Mouse (Mus musculus): ENCODE measurements around the gene Gsto2. TPM values are rescaled to one million over a fixed set of nuclear protein-coding genes. Genes with fewer than 3 reads are reported as not detected.

Gene Gsto2
- polyA plus RNA-seq, 1 experiment from 2014 or later: 2.1 TPM

GRCm38 (mm10) chr19:47919966-47920375 lies 54.6 kb downstream of the Gsto2 start:
- ATAC-seq (ENCODE audit: low read depth): 0 out of 2 replicates have a peak, but pooled peaks have one; percentile 1
- Histone ChIP-seq H3K4me2 (ENCODE audit: low read depth, low read length) (peak overlapping the region; percentile 57), H3K27ac (ENCODE audit: low read depth, low read length) (no peak overlapping the region; the same call in 1 of the 2 replicates)

GRCm38 (mm10) chr19:47925819-47926218 lies 60.5 kb downstream of the Gsto2 start:
- Histone ChIP-seq H3K9ac (replicated peaks; ENCODE audit: low read depth, low read length) (no peak overlapping the region), H3K9me3 (ENCODE audit: control insufficient read depth, low read length) (no peaks in the 10 kb centered on the region), H3K27me3 (ENCODE audit: control insufficient read depth, insufficient read depth, low read length) (no peaks in the 10 kb centered on the region), H3K4me1 (ENCODE audit: control insufficient read depth, insufficient read depth, low read length) (no peaks in the 10 kb centered on the region), H3K4me2 (ENCODE audit: low read depth, low read length) (no peak overlapping the region), H3K36me3 (ENCODE audit: control insufficient read depth, insufficient read depth, low read length) (no peaks in the 10 kb centered on the region), H3K4me3 (ENCODE audit: low read depth, low read length) (no peak overlapping the region), H3K27ac (ENCODE audit: low read depth, low read length) (no peak overlapping the region)
- no peak for ATAC-seq (ENCODE audit: low read depth)
- 84% methylated on average over 7 of the region's 7 CpGs for WGBS

More at GRCm38 (mm10) chr19:47919966-47920375, 54.6 kb downstream of the Gsto2 start:
- H3K27me3 ChIP-seq (ENCODE audit: control insufficient read depth, insufficient read depth, low read length): no peaks in the 10 kb centered on the region
- WGBS: 6% methylated on average over 8 of the region's 8 CpGs
- H3K4me1 ChIP-seq (ENCODE audit: control insufficient read depth, insufficient read depth, low read length): peaks cover 11% of the 10 kb centered on the region
- H3K4me3 ChIP-seq (ENCODE audit: low read depth, low read length): no peak overlapping the region; the same call in 1 of the 2 replicates
- no peaks in the 10 kb centered on the region for H3K9me3 ChIP-seq (ENCODE audit: control insufficient read depth, low read length)
- H3K36me3 ChIP-seq (ENCODE audit: control insufficient read depth, insufficient read depth, low read length): no peaks in the 10 kb centered on the region
- H3K9ac ChIP-seq (replicated peaks; ENCODE audit: low read depth, low read length): no peak overlapping the region; the same call in 1 of the 2 replicates

GRCm38 (mm10) chr19:47927032-47927431 lies 61.7 kb downstream of the Gsto2 start:
- Histone ChIP-seq H3K4me3 (ENCODE audit: low read depth, low read length) (no peak overlapping the region), H3K9ac (replicated peaks; ENCODE audit: low read depth, low read length) (no peak overlapping the region), H3K4me2 (ENCODE audit: low read depth, low read length) (no peak overlapping the region), H3K27me3 (ENCODE audit: control insufficient read depth, insufficient read depth, low read length) (no peaks in the 10 kb centered on the region), H3K4me1 (ENCODE audit: control insufficient read depth, insufficient read depth, low read length) (no peaks in the 10 kb centered on the region), H3K27ac (ENCODE audit: low read depth, low read length) (no peak overlapping the region), H3K9me3 (ENCODE audit: control insufficient read depth, low read length) (no peaks in the 10 kb centered on the region), H3K36me3 (ENCODE audit: control insufficient read depth, insufficient read depth, low read length) (no peaks in the 10 kb centered on the region)
- ATAC-seq (ENCODE audit: low read depth): no peak
- WGBS: 92% methylated on average over 2 of the region's 2 CpGs

- H3K4me1 ChIP-seq (ENCODE audit: control insufficient read depth, insufficient read depth, low read length): no peaks in the 10 kb centered on the region
- no peak overlapping the region for H3K4me2 ChIP-seq (ENCODE audit: low read depth, low read length)
- no peak overlapping the region for H3K9ac ChIP-seq (replicated peaks; ENCODE audit: low read depth, low read length)
- H3K27ac ChIP-seq (ENCODE audit: low read depth, low read length): no peak overlapping the region
- H3K9me3 ChIP-seq (ENCODE audit: control insufficient read depth, low read length): no peaks in the 10 kb centered on the region
- 73% methylated on average over 4 of the region's 4 CpGs for WGBS
- H3K4me3 ChIP-seq (ENCODE audit: low read depth, low read length): no peak overlapping the region
- no peaks in the 10 kb centered on the region for H3K36me3 ChIP-seq (ENCODE audit: control insufficient read depth, insufficient read depth, low read length)
- no peak for ATAC-seq (ENCODE audit: low read depth)
- no peaks in the 10 kb centered on the region for H3K27me3 ChIP-seq (ENCODE audit: control insufficient read depth, insufficient read depth, low read length)
Measured at GRCm38 (mm10) chr19:47929043-47929442, 63.7 kb downstream of the Gsto2 start.

- WGBS: 42% methylated on average over 7 of the region's 7 CpGs
- Histone ChIP-seq H3K9ac (replicated peaks; ENCODE audit: low read depth, low read length) (no peak overlapping the region), H3K27ac (ENCODE audit: low read depth, low read length) (no peak overlapping the region), H3K27me3 (ENCODE audit: control insufficient read depth, insufficient read depth, low read length) (no peaks in the 10 kb centered on the region), H3K4me2 (ENCODE audit: low read depth, low read length) (no peak overlapping the region), H3K4me3 (ENCODE audit: low read depth, low read length) (no peak overlapping the region), H3K9me3 (ENCODE audit: control insufficient read depth, low read length) (no peaks in the 10 kb centered on the region), H3K36me3 (ENCODE audit: control insufficient read depth, insufficient read depth, low read length) (no peaks in the 10 kb centered on the region), H3K4me1 (ENCODE audit: control insufficient read depth, insufficient read depth, low read length) (no peaks in the 10 kb centered on the region)
- peak; percentile 73; the same call in 1 of the 2 replicates for ATAC-seq (ENCODE audit: low read depth)
Measured at GRCm38 (mm10) chr19:47931982-47932638, 66.8 kb downstream of the Gsto2 start.

GRCm38 (mm10) chr19:47934146-47934545 lies 68.8 kb downstream of the Gsto2 start:
- ATAC-seq (ENCODE audit: low read depth): no peak
- no peaks in the 10 kb centered on the region for H3K9me3 ChIP-seq (ENCODE audit: control insufficient read depth, low read length)

GRCm38 (mm10) chr19:47934636-47935238 lies 69.4 kb downstream of the Gsto2 start:
- no peaks in the 10 kb centered on the region for H3K36me3 ChIP-seq (ENCODE audit: control insufficient read depth, insufficient read depth, low read length)
- H3K4me2 ChIP-seq (ENCODE audit: low read depth, low read length): no peak overlapping the region
- no peak overlapping the region for H3K27ac ChIP-seq (ENCODE audit: low read depth, low read length)
- no peaks in the 10 kb centered on the region for H3K27me3 ChIP-seq (ENCODE audit: control insufficient read depth, insufficient read depth, low read length)
- no peak overlapping the region for H3K4me3 ChIP-seq (ENCODE audit: low read depth, low read length)
- H3K9me3 ChIP-seq (ENCODE audit: control insufficient read depth, low read length): no peaks in the 10 kb centered on the region
- H3K9ac ChIP-seq (replicated peaks; ENCODE audit: low read depth, low read length): no peak overlapping the region
- no peak for ATAC-seq (ENCODE audit: low read depth)
- H3K4me1 ChIP-seq (ENCODE audit: control insufficient read depth, insufficient read depth, low read length): no peaks in the 10 kb centered on the region
- WGBS: 74% methylated on average over 16 of the region's 16 CpGs

More at GRCm38 (mm10) chr19:47934146-47934545, 68.8 kb downstream of the Gsto2 start:
- Histone ChIP-seq H3K9ac (replicated peaks; ENCODE audit: low read depth, low read length) (no peak overlapping the region), H3K4me1 (ENCODE audit: control insufficient read depth, insufficient read depth, low read length) (no peaks in the 10 kb centered on the region), H3K27ac (ENCODE audit: low read depth, low read length) (no peak overlapping the region), H3K4me3 (ENCODE audit: low read depth, low read length) (no peak overlapping the region), H3K27me3 (ENCODE audit: control insufficient read depth, insufficient read depth, low read length) (no peaks in the 10 kb centered on the region), H3K4me2 (ENCODE audit: low read depth, low read length) (no peak overlapping the region), H3K36me3 (ENCODE audit: control insufficient read depth, insufficient read depth, low read length) (no peaks in the 10 kb centered on the region)
- WGBS: 96% methylated on average over 8 of the region's 8 CpGs

- H3K4me2 ChIP-seq (ENCODE audit: low read depth, low read length): no peak overlapping the region
Measured at GRCm38 (mm10) chr19:47935530-47935929, 70.2 kb downstream of the Gsto2 start.

More at GRCm38 (mm10) chr19:47935530-47935929, 70.2 kb downstream of the Gsto2 start:
- H3K4me3 ChIP-seq (ENCODE audit: low read depth, low read length): no peak overlapping the region
- 87% methylated on average over 6 of the region's 6 CpGs for WGBS
- H3K9ac ChIP-seq (replicated peaks; ENCODE audit: low read depth, low read length): no peak overlapping the region
- H3K4me1 ChIP-seq (ENCODE audit: control insufficient read depth, insufficient read depth, low read length): no peaks in the 10 kb centered on the region
- H3K9me3 ChIP-seq (ENCODE audit: control insufficient read depth, low read length): no peaks in the 10 kb centered on the region
- no peaks in the 10 kb centered on the region for H3K27me3 ChIP-seq (ENCODE audit: control insufficient read depth, insufficient read depth, low read length)
- no peak for ATAC-seq (ENCODE audit: low read depth)
- no peaks in the 10 kb centered on the region for H3K36me3 ChIP-seq (ENCODE audit: control insufficient read depth, insufficient read depth, low read length)
- H3K27ac ChIP-seq (ENCODE audit: low read depth, low read length): no peak overlapping the region

All from neural tube, embryonic 14.5 days (tissue).